Mouse (Mus musculus): ENCODE measurements around the gene Cd200r2. TPM values are rescaled to one million over a fixed set of nuclear protein-coding genes. Genes with fewer than 3 reads are reported as not detected.
"Not testable (repeated sequence)": the region's sequence is repeated elsewhere in the genome, so short reads cannot be mapped to it uniquely, and the experiment has no call there.

Cd200r2 gene
- 0.16 and 0.31 TPM in 2 replicates for total RNA-seq (2012; rRNA removed)

DNA sequence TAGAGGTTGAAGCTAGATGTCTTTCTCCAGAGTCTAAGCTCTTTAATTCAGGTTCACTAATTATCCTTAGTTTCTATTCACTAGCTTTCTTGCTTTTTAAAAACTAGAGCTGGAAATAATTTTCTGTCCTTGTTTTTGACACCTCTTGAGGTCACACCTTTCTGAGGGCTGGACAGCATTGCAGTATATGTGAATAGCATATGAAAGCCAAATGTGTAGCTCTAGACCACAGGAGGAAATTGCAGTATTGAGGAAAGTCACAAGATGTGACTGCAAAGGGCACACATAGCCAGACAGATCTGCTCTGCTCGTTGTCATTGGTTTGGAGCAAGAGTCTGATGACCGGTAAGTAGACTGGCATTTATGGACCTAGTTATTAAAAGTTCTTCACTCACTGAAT is at the start of gene Cd200r2:
Cd200r2 (plus strand) TSS at position 301 of the 400 bp plus-strand sequence.
- H3K9ac ChIP-seq (ENCODE audit: insufficient read depth, low read depth, low read length, poor library complexity, severe bottlenecking), result no peak within 1 kb of the TSS
- no peaks in the 10 kb centered on the region for H3K36me3 ChIP-seq (ENCODE audit: control insufficient read depth, insufficient read depth, low read length, poor library complexity, severe bottlenecking)
- in situ Hi-C loops (cut with MboI; ENCODE audit: low sequenced_read_pairs in 2 of 2, unreplicated experiment in 2 of 2), result no loop called here

DNA sequence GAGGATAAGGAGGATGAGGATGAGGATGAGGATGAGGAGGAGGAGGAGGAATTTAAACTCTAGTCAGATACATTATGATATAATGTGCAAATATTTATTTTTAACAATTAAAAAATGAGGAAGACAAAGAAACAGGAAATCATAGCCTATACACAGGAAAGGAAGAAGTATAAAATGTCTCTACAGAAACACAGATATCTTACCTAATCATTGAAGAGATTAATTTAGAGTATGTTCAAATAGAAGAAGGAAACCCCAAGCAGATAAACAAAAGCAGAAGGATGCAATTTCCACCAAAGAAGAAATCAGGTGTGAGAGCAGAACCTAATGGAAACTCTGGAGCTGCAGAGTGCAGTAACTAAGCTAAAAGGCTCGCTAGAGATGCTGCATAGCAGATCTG is 48.9 kb upstream of the Cd200r2 start:
- Histone ChIP-seq H3K9me3 (ENCODE audit: control insufficient read depth, insufficient read depth, low read depth, low read length) (no peaks in the 10 kb centered on the region), H3K27ac (ENCODE audit: insufficient read depth, low read depth, low read length, poor library complexity, severe bottlenecking) (no peak overlapping the region), H3K4me1 (ENCODE audit: control insufficient read depth in 2 of 2, insufficient read depth in 2 of 2, low read length in 2 of 2, poor library complexity in 1 of 2) (no peaks in the 10 kb centered on the region), H3K4me3 (ENCODE audit: insufficient read depth in 1 of 2, low read depth in 1 of 2, low read length in 2 of 2, poor library complexity in 1 of 2, severe bottlenecking in 1 of 2) (no peak overlapping the region), H3K36me3 (ENCODE audit: control insufficient read depth, insufficient read depth, low read length, poor library complexity, severe bottlenecking) (no peaks in the 10 kb centered on the region), H3K9ac (ENCODE audit: insufficient read depth, low read depth, low read length, poor library complexity, severe bottlenecking) (no peak overlapping the region)
- TF ChIP-seq ZNF384 (IDR thresholded peaks at IDR 0.05; ENCODE audit: low read depth, low read length) (no peak), HCFC1 (IDR thresholded peaks at IDR 0.05; ENCODE audit: borderline replicate concordance, insufficient read depth, low read length) (no peak), CHD2 (IDR thresholded peaks at IDR 0.05; ENCODE audit: low read depth, low read length) (no peak), ZC3H11A (IDR thresholded peaks at IDR 0.05; ENCODE audit: borderline replicate concordance, low read depth, low read length) (no peak), MAFK (IDR thresholded peaks at IDR 0.05; ENCODE audit: insufficient read depth, low read depth, low read length) (no peak)
- DNase-seq (ENCODE audit: low read depth, low spot score), result no peak
- in situ Hi-C loops (cut with MboI; ENCODE audit: low sequenced_read_pairs in 2 of 2, unreplicated experiment in 2 of 2), result no loop called here

More for the DNA sequence above, at the start of gene Cd200r2:
- H3K27ac ChIP-seq (ENCODE audit: insufficient read depth, low read depth, low read length, poor library complexity, severe bottlenecking), result no peak within 1 kb of the TSS
- TF ChIP-seq HCFC1 (IDR thresholded peaks at IDR 0.05; ENCODE audit: borderline replicate concordance, insufficient read depth, low read length) (no peak), ZC3H11A (IDR thresholded peaks at IDR 0.05; ENCODE audit: borderline replicate concordance, low read depth, low read length) (no peak), CHD2 (IDR thresholded peaks at IDR 0.05; ENCODE audit: low read depth, low read length) (no peak), ZNF384 (IDR thresholded peaks at IDR 0.05; ENCODE audit: low read depth, low read length) (no peak), MAFK (IDR thresholded peaks at IDR 0.05; ENCODE audit: insufficient read depth, low read depth, low read length) (no peak)
- no peaks in the 10 kb centered on the region for H3K9me3 ChIP-seq (ENCODE audit: control insufficient read depth, insufficient read depth, low read depth, low read length)
- no peak for DNase-seq (ENCODE audit: low read depth, low spot score)
- no peaks in the 10 kb centered on the region for H3K4me1 ChIP-seq (ENCODE audit: control insufficient read depth in 2 of 2, insufficient read depth in 2 of 2, low read length in 2 of 2, poor library complexity in 1 of 2)
- H3K4me3 ChIP-seq (ENCODE audit: insufficient read depth in 1 of 2, low read depth in 1 of 2, low read length in 2 of 2, poor library complexity in 1 of 2, severe bottlenecking in 1 of 2), result no peak within 1 kb of the TSS

DNA sequence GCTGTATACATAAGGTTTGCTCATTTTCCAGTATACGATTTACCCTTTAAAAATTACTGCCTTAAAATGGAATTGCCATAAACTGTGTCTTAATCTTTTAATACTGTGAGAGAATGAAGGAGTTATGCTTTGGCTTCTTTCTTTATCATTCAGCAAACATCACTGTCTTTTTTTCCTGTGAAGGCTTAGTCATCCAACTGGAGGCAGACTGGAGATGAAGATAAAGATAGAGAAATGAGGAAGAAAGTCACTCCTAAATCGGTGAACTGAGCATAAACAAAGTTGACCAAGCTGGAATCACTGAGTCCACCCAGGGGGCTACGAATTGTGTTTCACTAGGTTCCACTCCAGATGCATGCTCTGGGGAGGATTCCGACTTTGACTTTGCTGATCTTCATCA is 46.4 kb upstream of the Cd200r2 start:
- Histone ChIP-seq H3K27ac (ENCODE audit: insufficient read depth, low read depth, low read length, poor library complexity, severe bottlenecking) (no peak overlapping the region), H3K36me3 (ENCODE audit: control insufficient read depth, insufficient read depth, low read length, poor library complexity, severe bottlenecking) (no peaks in the 10 kb centered on the region), H3K9me3 (ENCODE audit: control insufficient read depth, insufficient read depth, low read depth, low read length) (no peaks in the 10 kb centered on the region), H3K4me1 (ENCODE audit: control insufficient read depth in 2 of 2, insufficient read depth in 2 of 2, low read length in 2 of 2, poor library complexity in 1 of 2) (no peaks in the 10 kb centered on the region), H3K4me3 (ENCODE audit: insufficient read depth in 1 of 2, low read depth in 1 of 2, low read length in 2 of 2, poor library complexity in 1 of 2, severe bottlenecking in 1 of 2) (no peak overlapping the region), H3K9ac (ENCODE audit: insufficient read depth, low read depth, low read length, poor library complexity, severe bottlenecking) (no peak overlapping the region)
- DNase-seq (ENCODE audit: low read depth, low spot score), result no peak
- TF ChIP-seq ZC3H11A (IDR thresholded peaks at IDR 0.05; ENCODE audit: borderline replicate concordance, low read depth, low read length) (no peak), HCFC1 (IDR thresholded peaks at IDR 0.05; ENCODE audit: borderline replicate concordance, insufficient read depth, low read length) (no peak), ZNF384 (IDR thresholded peaks at IDR 0.05; ENCODE audit: low read depth, low read length) (no peak), MAFK (IDR thresholded peaks at IDR 0.05; ENCODE audit: insufficient read depth, low read depth, low read length) (no peak), CHD2 (IDR thresholded peaks at IDR 0.05; ENCODE audit: low read depth, low read length) (no peak)
- in situ Hi-C loops (cut with MboI; ENCODE audit: low sequenced_read_pairs in 2 of 2, unreplicated experiment in 2 of 2), result no loop called here

DNA sequence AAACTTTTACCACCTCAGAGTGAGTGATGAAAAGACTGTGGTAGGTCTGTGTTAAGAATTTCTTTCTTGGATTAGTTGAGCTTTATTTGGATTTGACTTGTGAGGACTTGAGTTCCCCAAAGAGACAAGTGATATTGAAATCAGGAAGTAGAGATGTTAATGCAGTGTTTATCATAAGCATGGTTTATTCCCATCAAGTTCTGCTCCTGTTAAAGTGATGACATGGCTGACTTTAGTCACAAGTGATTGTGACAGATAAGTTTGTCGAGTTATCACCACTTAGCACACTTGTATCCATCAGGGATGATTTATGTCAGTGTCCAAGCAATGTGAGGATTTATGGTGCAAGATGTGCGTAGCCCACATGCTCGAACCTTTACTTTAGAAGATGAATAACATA is 34.6 kb upstream of the Cd200r2 start:
- in situ Hi-C loops (cut with MboI; ENCODE audit: low sequenced_read_pairs in 2 of 2, unreplicated experiment in 2 of 2), result no loop called here
- no peak for DNase-seq (ENCODE audit: low read depth, low spot score)
- TF ChIP-seq CHD2 (IDR thresholded peaks at IDR 0.05; ENCODE audit: low read depth, low read length) (no peak), HCFC1 (IDR thresholded peaks at IDR 0.05; ENCODE audit: borderline replicate concordance, insufficient read depth, low read length) (no peak), MAFK (IDR thresholded peaks at IDR 0.05; ENCODE audit: insufficient read depth, low read depth, low read length) (no peak), ZNF384 (IDR thresholded peaks at IDR 0.05; ENCODE audit: low read depth, low read length) (no peak), ZC3H11A (IDR thresholded peaks at IDR 0.05; ENCODE audit: borderline replicate concordance, low read depth, low read length) (no peak)

DNA sequence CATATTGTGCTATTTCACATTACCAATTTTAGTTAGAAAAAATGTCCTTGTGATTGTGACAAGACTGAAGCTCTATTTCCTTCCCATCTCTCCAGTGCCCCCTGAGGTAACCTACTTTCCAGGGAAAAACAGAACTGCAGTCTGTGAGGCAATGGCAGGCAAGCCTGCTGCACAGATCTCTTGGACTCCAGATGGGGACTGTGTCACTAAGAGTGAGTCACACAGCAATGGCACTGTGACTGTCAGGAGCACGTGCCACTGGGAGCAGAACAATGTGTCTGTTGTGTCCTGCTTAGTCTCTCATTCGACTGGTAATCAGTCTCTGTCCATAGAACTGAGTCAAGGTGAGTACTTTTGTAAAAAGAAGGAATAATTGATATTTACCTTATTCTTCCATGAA is 33.7 kb upstream of the Cd200r2 start:
- in situ Hi-C loops (cut with MboI; ENCODE audit: low sequenced_read_pairs in 2 of 2, unreplicated experiment in 2 of 2); H3K9me3 ChIP-seq (ENCODE audit: control insufficient read depth, insufficient read depth, low read depth, low read length); H3K9ac ChIP-seq (ENCODE audit: insufficient read depth, low read depth, low read length, poor library complexity, severe bottlenecking); H3K4me3 ChIP-seq (ENCODE audit: insufficient read depth in 1 of 2, low read depth in 1 of 2, low read length in 2 of 2, poor library complexity in 1 of 2, severe bottlenecking in 1 of 2); H3K4me1 ChIP-seq (ENCODE audit: control insufficient read depth in 2 of 2, insufficient read depth in 2 of 2, low read length in 2 of 2, poor library complexity in 1 of 2); H3K36me3 ChIP-seq (ENCODE audit: control insufficient read depth, insufficient read depth, low read length, poor library complexity, severe bottlenecking); H3K27ac ChIP-seq (ENCODE audit: insufficient read depth, low read depth, low read length, poor library complexity, severe bottlenecking); DNase-seq (ENCODE audit: low read depth, low spot score): not testable (repeated sequence)

More for the DNA sequence above, 34.6 kb upstream of the Cd200r2 start:
- Histone ChIP-seq H3K36me3 (ENCODE audit: control insufficient read depth, insufficient read depth, low read length, poor library complexity, severe bottlenecking) (no peaks in the 10 kb centered on the region), H3K4me3 (ENCODE audit: insufficient read depth in 1 of 2, low read depth in 1 of 2, low read length in 2 of 2, poor library complexity in 1 of 2, severe bottlenecking in 1 of 2) (no peak overlapping the region), H3K9me3 (ENCODE audit: control insufficient read depth, insufficient read depth, low read depth, low read length) (no peaks in the 10 kb centered on the region), H3K4me1 (ENCODE audit: control insufficient read depth in 2 of 2, insufficient read depth in 2 of 2, low read length in 2 of 2, poor library complexity in 1 of 2) (no peaks in the 10 kb centered on the region), H3K27ac (ENCODE audit: insufficient read depth, low read depth, low read length, poor library complexity, severe bottlenecking) (no peak overlapping the region), H3K9ac (ENCODE audit: insufficient read depth, low read depth, low read length, poor library complexity, severe bottlenecking) (no peak overlapping the region)

Data from ES-E14 (cell line).